Mouse (Mus musculus) CD4-positive naive resting alpha-beta T cell, adult 57 days (primary cell): Measurements from ENCODE around the gene Secisbp2l. TPM values are rescaled to one million over a fixed set of nuclear protein-coding genes. Genes with fewer than 3 reads are reported as not detected.

Source experiments
- total RNA-seq: library from RNA; stranded (reverse); gene quantifications from one replicate; pipeline ENCODE4 v1.2.4, GENCODE M21; 2023

Gene Secisbp2l
- total RNA-seq, result 44.0 TPM

DNA sequence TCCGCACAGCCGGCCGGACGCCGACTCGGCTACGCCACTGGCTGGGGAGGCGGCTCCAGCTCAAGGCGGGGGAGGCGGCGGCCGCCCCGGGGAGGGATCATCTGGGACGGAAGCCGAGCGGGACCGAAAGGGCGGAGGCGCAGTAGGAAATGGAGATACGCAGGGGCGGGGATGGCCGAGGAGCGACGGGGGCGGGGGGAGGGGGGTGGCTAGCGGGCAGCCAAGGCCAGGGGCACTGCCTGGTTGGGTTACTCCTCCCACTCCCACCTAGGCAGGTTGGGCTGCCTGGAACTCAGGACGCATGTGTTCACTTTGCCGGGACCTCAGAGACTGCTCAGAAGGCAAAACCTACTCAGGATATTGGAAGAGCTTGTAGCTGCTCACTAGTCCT lies at the start of gene Secisbp2l:
Secisbp2l (minus strand) TSS at position 152 of the 391 bp plus-strand sequence.

DNA sequence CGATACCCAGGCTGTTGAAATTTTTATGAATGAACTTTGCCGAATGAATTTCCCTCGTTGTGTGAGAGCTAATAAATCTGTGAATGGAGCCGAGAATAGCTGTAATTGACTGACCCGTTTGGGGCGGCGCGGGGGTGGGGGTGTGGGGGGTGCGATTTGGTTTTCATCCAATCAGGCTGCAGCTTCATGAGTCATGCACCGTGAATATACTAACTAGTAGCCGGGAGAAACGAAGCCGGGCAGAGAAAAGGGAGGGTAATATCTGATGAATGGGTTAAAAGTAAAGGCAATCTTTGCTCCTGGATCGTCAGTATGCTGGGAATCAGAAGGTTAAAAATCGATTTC lies 58.6 kb downstream of the Secisbp2l start, which contains the start of gene Shc4:
Shc4 (minus strand) TSS at position 63 of the 345 bp plus-strand sequence.

Other genes with a start within 250 kb of the Secisbp2l start
- gene Cep152, start 157.8 kb downstream of the Secisbp2l start, total RNA-seq, result 19.6 TPM
- 34.5 TPM for gene Eid1, start 109.8 kb downstream of the Secisbp2l start, total RNA-seq
- gene Shc4, start 58.7 kb downstream of the Secisbp2l start, total RNA-seq, result 0.35 TPM
- gene Galk2, start 76.2 kb upstream of the Secisbp2l start, total RNA-seq, result 30.8 TPM
- 63.3 TPM for gene Cops2, start 76.3 kb upstream of the Secisbp2l start, total RNA-seq